Mouse (Mus musculus) CH12.LX (cell line): Measurements from ENCODE around the gene Ankrd11.

ENCODE experiments used
- CTCF ChIP-seq, 2 experiments: IDR thresholded peaks in 1 of 2; conservative IDR thresholded peaks in 1 of 2; 2 replicates each; pipeline ENCODE4 v1.5.1; 2011 to 2012; ENCODE audit warnings: low read depth in 2 of 2, low read length in 2 of 2, improper control_type of control experiment in 1 of 2, inconsistent platforms in 1 of 2, mild to moderate bottlenecking in 1 of 2, moderate library complexity in 1 of 2
- HCFC1 ChIP-seq: IDR thresholded peaks from 2 replicates; pipeline ENCODE4 v1.6.1; 2012; ENCODE audit warnings: low read depth, mild to moderate bottlenecking, inconsistent platforms, low read length, improper control_type of control experiment
- NELFE ChIP-seq: IDR thresholded peaks from 2 replicates; pipeline ENCODE4 v1.6.1; 2011; ENCODE audit warnings: low read depth, low read length, improper control_type of control experiment
- POLR2A ChIP-seq: IDR thresholded peaks from 2 replicates; pipeline ENCODE4 v1.6.1; 2011; ENCODE audit warnings: low read depth, mild to moderate bottlenecking, improper control_type of control experiment, low read length

DNA sequence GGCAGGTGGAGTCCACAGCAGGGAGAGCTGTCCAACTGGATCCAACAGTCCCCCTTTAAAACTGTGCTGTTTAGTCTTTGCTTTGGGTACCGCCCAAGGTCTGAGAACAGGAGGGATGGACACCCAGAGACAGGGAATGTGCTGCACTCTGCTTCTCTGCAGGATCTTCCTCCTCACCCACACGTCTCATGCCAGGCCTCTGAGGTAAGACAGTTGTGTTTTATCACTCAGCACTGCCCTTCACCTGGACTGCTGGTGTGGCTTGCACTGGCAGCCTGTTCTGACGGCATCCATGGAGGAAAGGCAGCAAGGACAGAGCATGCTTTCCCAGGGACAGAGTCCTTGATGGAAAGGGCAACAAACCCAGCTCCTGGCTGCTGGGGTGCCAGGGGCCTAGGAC, 139.5 kb downstream of the Ankrd11 start:
- TF ChIP-seq CTCF (conservative IDR thresholded peaks at IDR 0.05 in 1 of 2, IDR thresholded peaks at IDR 0.05 in 1 of 2; ENCODE audit: low read depth in 2 of 2, low read length in 2 of 2) (no peak), NELFE (no peak), POLR2A (no peak), HCFC1 (no peak)
